Mouse (Mus musculus) G1E-ER4 (cell line): ENCODE results near the gene Arid3c. TPM values are rescaled to one million over a fixed set of nuclear protein-coding genes. Genes with fewer than 3 reads are reported as not detected.
"Not testable (repeated sequence)": the region's sequence is repeated elsewhere in the genome, so short reads cannot be mapped to it uniquely, and the experiment has no call there.

Experiments
- GATA1 ChIP-seq: IDR thresholded peaks from one replicate; pipeline ENCODE4 v1.8.0; 2012; ENCODE audit warnings: low read length, inconsistent platforms
- polyA plus RNA-seq: library from polyadenylated mRNA; stranded (reverse); fragments of >175 nt; gene quantifications from 2 replicates; pipeline ENCODE4 v1.2.3, GENCODE M21; 2012

Gene Arid3c
- polyA plus RNA-seq = not detected in 2 replicates

DNA sequence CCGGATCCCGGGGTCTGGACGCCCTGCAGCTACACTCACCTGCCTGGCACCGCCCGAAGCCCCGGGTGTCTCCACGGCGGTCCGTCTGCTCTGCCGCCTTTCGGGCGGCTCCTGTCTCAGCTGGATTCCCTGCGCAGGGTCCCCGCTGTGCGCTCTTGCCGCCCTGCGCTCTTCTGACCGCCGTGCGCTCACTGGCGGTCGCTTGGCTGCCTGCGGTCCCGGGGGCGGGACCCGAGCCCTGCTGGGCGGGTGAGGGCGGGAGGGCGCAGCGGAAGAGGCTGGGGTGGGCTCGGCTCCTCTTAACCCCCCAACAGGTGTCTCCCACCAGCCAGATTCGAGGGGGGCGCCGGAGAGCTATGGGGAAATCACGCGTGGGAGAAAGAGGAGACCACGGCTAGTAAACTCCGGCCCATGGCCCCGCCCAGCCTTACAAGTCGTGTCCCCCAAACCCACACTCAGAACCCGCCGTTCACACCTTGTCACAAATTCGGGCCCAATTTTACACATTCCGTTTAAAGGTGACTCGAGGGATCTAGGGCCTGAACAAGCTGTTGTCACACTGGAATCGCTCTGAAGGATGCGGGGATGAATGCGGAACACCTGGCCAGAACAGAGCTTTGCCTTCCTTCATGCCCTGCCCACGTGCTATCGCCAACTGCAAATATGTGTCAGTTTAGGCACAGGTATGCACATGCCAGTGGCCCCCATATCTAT is at the start of gene Arid3c:
Gene Arid3c, minus strand, starts transcription at position 91 of the 714 bp plus-strand sequence.
- TF ChIP-seq GATA1 = no peak

DNA sequence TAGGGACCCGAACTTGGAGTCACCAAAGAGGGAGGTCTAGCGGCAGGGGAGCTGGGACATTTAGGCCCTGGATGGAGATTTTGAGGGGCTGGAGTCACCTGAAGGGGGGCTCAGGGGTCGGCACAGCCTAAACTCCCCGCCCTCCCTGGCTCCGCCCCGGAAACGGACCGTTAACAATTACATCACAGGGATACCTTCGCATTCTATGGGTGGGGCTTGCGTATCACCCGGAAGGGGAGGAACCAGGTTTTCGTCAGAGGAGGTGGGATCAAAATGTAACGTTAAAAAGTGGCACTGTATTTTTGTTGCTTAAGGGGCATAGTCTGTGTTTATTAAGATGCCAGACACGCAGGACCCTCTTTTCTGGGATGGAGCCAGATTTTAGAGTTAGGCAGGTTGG is 43.1 kb upstream of the Arid3c start, which contains the start of gene Ccl27a:
Gene Ccl27a, minus strand, starts transcription at position 246 of the 400 bp plus-strand sequence.
- TF ChIP-seq GATA1 = not testable (repeated sequence)

- TF ChIP-seq GATA1 = no peak
Measured at GRCm38 (mm10) chr4:41762099-41762687, 31.3 kb upstream of the Arid3c start.

DNA sequence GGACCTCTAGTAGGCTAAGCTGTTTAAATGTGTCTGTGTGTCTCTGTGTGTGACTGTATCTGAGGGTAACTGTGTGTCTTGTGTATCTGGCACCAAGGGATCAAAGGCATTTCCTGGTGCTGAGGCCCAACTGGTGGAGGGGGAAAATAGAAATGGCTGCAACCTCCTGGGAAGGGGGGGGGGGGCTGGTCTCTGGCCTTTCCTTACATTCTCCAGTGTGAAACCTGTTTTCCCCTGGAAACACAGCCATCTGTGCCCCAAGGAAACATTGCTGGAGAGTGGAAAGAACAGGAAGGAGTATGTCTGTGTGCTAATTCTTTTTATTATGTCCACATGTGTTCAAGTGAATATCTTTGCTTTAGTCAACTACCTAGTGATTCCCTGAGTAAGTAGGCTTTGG is 30.7 kb upstream of the Arid3c start:
- no peak for TF ChIP-seq GATA1

- no peak for TF ChIP-seq GATA1
Measured at GRCm38 (mm10) chr4:41760911-41761310, 30.0 kb upstream of the Arid3c start.

GRCm38 (mm10) chr4:41760288-41760721 is 29.4 kb upstream of the Arid3c start:
- TF ChIP-seq GATA1 = no peak

- TF ChIP-seq GATA1 = no peak
Measured at GRCm38 (mm10) chr4:41759656-41760287, 28.8 kb upstream of the Arid3c start.

DNA sequence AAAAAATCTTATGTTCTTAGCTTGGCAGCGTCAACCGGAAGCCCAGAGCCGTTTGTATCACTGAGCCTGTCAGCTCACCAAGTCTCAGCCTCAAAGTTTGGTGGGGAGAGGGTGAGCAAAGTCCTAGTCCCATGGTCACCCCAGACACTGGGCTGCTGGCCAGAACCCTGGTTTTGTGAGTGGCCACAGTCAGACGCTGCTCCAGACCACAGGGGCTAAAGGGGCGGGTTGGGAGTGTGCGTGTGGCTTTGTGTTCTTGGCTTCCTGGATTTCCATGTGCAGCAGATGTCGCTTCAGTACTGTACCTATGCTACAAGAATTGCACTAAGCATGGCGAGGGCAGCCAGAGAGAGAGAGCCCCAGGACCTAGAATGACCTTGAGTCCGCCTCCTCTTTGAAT is 28.3 kb upstream of the Arid3c start:
- TF ChIP-seq GATA1 = no peak

GRCm38 (mm10) chr4:41758701-41759100 is 27.8 kb upstream of the Arid3c start:
- TF ChIP-seq GATA1 = no peak

DNA sequence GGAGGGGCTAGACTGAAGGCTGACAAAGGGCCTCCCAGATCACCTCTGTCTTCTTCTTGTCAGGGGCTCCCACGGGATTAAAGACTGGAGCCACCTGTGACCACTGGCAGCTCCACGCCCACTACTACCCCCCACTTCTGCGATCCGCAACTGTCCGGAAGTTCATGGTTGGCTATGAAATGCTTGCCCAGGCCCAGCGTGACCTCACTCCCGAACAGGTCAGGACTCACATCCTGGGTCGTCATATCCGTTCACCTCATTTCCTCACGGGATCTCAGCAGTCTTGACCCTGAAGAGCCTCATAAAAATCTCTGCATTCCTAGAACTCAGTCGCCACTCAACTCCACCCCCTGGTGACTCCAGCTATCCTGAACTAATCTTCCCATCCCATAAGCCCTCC is 27.1 kb upstream of the Arid3c start:
- TF ChIP-seq GATA1 = no peak

DNA sequence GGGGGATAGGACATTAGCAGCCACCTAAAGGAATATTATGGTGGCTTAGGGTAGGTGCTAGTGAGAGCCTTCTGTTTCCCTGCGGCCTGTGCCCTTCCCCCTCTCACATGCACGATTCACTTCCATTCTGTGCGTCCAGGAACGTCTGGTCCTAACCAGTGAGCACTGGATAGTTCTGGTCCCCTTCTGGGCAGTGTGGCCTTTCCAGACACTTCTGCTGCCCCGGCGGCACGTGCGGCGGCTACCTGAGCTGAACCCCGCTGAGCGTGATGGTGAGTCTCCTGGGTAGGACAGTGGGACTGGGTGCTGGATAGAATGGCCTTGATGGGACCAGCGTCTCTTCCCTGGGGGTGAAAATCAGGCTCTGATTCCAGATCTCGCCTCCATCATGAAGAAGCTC is 26.4 kb upstream of the Arid3c start:
- no peak for TF ChIP-seq GATA1

- TF ChIP-seq GATA1 = no peak
Measured at GRCm38 (mm10) chr4:41756440-41756839, 25.5 kb upstream of the Arid3c start.

GRCm38 (mm10) chr4:41755338-41756305 is 24.7 kb upstream of the Arid3c start, which contains the start of gene Sigmar1:
Gene Sigmar1, minus strand, starts transcription at chr4:41756157.
- no peak for TF ChIP-seq GATA1

- TF ChIP-seq GATA1 = no peak
Measured at GRCm38 (mm10) chr4:41754797-41755337, 23.9 kb upstream of the Arid3c start, which contains the start of gene Galt. Gene Galt, plus strand, starts transcription at chr4:41755228.

DNA sequence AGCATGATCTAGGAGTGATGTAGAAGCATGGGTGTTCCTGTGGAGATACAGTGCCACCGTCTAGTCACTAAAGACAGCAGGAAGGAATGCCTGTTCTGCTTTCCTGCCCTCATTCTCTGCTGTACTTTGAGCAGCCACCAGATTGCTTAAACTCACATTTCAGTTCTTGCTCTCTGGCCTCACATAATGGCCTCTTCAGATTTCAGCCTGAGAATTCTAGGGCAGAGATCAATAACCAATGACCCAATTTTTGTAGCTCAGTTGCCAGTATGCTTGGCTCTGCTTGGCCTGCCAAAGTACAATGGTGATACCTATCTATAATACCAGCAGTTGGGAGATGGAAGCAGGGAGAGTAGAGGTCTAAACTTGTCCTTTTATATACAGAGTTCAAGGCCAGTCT is 14.1 kb upstream of the Arid3c start:
- no peak for TF ChIP-seq GATA1
